Mouse (Mus musculus): Measurements from ENCODE around the gene Slc8b1. TPM values are rescaled to one million over a fixed set of nuclear protein-coding genes. Genes with fewer than 3 reads are reported as not detected.

Gene Slc8b1
- polyA plus RNA-seq, 1 experiment from 2014 or later, result 2.8 TPM

DNA sequence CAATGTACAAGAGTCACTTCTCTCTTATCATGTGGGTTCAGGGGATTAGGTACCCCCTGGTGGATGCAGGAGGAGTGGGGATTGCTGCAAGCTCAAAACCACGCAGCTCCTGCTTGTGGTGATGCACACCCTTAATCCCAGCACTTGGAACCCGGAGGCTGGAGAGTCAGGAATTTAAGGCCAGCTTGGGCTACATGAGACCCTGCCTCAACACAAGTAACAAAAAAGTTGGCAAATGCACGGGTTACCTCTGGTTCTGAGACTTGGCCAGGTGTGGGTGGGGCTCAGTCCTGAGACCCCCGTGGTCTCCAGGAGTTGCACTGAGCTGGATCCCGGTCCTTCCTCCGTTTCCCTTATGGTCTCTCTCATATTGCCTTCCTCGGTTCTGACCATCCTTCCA, 4.5 kb downstream of the Slc8b1 start:
- H3K9me3 ChIP-seq, result no peaks in the 10 kb centered on the region
- H3K4me1 ChIP-seq, result peaks cover 31% of the 10 kb centered on the region
- peaks cover 22% of the 10 kb centered on the region for H3K27me3 ChIP-seq
- ATAC-seq (ENCODE audit: low FRiP score), result no peak
- no peak overlapping the region for H3K4me2 ChIP-seq
- H3K4me3 ChIP-seq (replicated peaks), result no peak overlapping the region
- WGBS, result 80% methylated on average over 7 of the region's 7 CpGs
- no peak overlapping the region for H3K9ac ChIP-seq
- no peaks in the 10 kb centered on the region for H3K36me3 ChIP-seq (replicated peaks)
- H3K27ac ChIP-seq, result no peak overlapping the region

DNA sequence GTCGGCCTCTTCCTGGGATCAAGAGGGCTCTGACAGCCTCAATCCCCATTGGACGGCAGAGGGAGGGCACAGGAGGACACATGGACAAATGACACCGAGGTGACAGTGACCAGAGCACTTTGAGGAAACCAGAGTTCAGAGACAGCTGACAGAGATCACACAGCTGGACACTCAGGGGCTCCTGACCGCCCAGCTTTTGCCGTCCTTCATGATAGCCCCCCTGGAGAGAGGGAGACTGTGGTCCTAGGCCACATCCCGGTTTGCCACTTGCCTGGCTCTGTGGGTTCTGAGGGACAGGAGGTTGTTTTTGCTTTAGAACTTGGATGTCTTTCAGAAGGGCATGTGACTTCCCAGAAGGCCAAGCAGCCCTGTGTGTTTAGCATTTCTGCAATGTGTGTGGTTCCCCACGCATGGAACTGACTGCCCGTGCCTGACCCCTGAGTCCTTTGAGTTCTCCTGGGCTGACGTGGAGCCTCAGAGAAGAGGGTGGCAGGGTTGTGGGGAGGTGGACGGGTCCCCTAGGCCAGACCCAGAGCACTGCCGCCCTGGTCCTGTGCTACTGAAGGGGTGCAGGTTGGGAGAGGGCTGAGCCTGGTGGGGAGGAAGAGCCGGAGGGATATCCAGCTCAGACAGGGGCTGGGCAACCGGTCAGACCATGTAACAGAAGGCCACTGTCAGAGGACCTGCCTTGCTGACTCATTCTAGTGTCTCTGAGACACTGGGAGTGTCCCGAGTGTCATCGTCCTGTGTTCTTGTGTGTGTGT, 5.4 kb downstream of the Slc8b1 start:
- peaks cover 23% of the 10 kb centered on the region for H3K27me3 ChIP-seq
- peaks cover 22% of the 10 kb centered on the region for H3K4me1 ChIP-seq
- H3K36me3 ChIP-seq (replicated peaks), result no peaks in the 10 kb centered on the region
- H3K4me2 ChIP-seq, result no peak overlapping the region
- WGBS, result 74% methylated on average over 15 of the region's 15 CpGs
- H3K4me3 ChIP-seq (replicated peaks), result no peak overlapping the region
- H3K27ac ChIP-seq, result no peak overlapping the region
- H3K9ac ChIP-seq, result no peak overlapping the region
- no peaks in the 10 kb centered on the region for H3K9me3 ChIP-seq
- no peak for ATAC-seq (ENCODE audit: low FRiP score)

DNA sequence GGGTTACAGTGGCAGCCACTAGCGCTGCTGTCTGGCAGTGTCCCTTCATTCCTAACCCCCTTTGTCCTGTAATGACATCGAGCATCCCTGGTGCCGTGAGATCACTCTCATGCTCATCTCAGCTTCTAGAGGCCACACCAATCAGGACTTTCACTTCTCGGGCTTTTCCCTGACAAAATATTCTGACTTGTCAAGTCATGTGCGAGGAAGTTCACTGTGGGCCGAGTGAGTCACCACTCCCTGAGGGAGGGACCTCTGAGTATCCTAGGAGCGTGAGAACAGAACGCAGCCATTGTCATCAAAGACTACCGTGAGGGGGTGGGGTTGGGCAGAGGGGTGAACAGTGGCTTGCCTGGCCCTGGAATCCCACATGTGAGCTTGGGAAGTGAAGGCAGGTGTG, 6.6 kb downstream of the Slc8b1 start:
- WGBS, result 61% methylated on average over 9 of the region's 9 CpGs
- Histone ChIP-seq H3K27ac (no peak overlapping the region), H3K4me2 (no peak overlapping the region), H3K9me3 (no peaks in the 10 kb centered on the region), H3K4me1 (peaks cover 21% of the 10 kb centered on the region), H3K4me3 (replicated peaks) (no peak overlapping the region), H3K9ac (no peak overlapping the region), H3K27me3 (peaks cover 11% of the 10 kb centered on the region), H3K36me3 (replicated peaks) (no peaks in the 10 kb centered on the region)
- no peak for ATAC-seq (ENCODE audit: low FRiP score)

DNA sequence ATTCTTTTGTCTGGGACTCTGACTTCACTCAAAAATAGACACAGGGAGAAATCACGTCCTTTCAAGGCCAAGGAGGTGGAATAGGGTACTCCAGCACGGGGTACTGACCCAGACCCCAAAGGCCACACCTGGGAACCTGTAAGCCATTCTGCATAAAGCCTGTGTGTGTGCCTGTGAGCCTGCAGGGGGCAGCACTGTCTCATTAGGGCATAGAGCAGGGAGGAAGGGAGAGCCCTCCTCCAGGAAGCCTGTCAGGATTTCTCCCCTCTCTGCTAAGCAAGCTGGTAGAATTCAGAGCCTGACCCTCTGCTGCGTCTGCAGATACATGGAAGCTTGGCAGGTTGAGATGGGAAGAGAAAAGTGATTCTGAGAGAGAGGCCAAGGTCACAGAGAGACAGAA, 11.7 kb downstream of the Slc8b1 start:
- no peak overlapping the region for H3K4me3 ChIP-seq (replicated peaks)
- no peak for ATAC-seq (ENCODE audit: low FRiP score)
- H3K27me3 ChIP-seq, result peaks cover 3% of the 10 kb centered on the region; the same call in 1 of the 2 replicates
- no peak overlapping the region for H3K4me2 ChIP-seq
- H3K27ac ChIP-seq, result no peak overlapping the region
- 69% methylated on average over 3 of the region's 3 CpGs for WGBS
- H3K9ac ChIP-seq, result no peak overlapping the region
- H3K36me3 ChIP-seq (replicated peaks), result no peaks in the 10 kb centered on the region
- no peaks in the 10 kb centered on the region for H3K4me1 ChIP-seq
- H3K9me3 ChIP-seq, result no peaks in the 10 kb centered on the region

DNA sequence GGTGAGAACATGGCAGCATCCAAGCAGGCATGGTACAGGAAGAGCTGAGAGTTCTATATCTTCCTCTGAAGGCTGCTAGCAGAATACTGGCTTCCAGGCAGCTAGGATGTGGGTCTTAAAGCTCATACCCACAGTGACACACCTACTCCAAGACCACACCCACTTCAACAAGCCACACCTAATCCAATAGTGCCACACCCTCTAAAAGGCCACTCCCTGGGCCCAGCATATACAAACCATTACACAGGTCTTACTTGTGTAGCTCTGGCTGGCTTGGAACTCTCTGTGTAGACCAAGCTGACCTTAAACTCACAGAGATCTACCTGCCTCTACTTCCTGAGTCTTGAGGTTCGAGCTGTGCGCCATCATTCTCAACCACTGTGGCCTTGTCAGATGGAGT, 13.8 kb downstream of the Slc8b1 start:
- Histone ChIP-seq H3K4me2 (no peak overlapping the region), H3K9ac (no peak overlapping the region), H3K4me3 (replicated peaks) (no peak overlapping the region), H3K27me3 (peaks cover 3% of the 10 kb centered on the region; the same call in 1 of the 2 replicates), H3K4me1 (no peaks in the 10 kb centered on the region), H3K9me3 (no peaks in the 10 kb centered on the region), H3K36me3 (replicated peaks) (no peaks in the 10 kb centered on the region), H3K27ac (no peak overlapping the region)
- 93% methylated on average over 2 of the region's 2 CpGs for WGBS
- ATAC-seq (ENCODE audit: low FRiP score), result no peak

DNA sequence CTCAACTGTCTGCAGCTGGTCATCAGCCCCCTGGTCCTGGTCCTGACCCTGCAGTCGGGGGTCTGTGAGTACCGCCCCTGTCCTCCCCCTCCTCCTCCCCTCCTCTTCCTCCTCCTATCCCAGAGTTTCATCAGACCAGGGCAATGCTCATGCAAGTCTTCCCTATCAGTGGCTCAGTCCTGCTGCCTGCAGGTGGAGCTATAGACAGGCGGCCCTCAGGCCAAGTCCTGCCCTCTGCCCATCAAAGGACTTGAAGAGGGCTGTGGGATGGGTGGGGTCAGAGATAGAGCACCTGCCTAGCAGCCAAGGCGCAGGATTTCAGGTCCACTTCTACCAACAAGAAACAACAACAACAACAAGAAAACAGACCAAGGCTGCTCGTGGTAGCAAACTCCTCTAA, 14.8 kb downstream of the Slc8b1 start:
- ATAC-seq (ENCODE audit: low FRiP score), result no peak
- no peak overlapping the region for H3K9ac ChIP-seq
- no peaks in the 10 kb centered on the region for H3K36me3 ChIP-seq (replicated peaks)
- H3K27me3 ChIP-seq, result peaks cover 3% of the 10 kb centered on the region; the same call in 1 of the 2 replicates
- WGBS, result 37% methylated on average over 5 of the region's 5 CpGs
- no peaks in the 10 kb centered on the region for H3K4me1 ChIP-seq
- no peaks in the 10 kb centered on the region for H3K9me3 ChIP-seq
- H3K4me3 ChIP-seq (replicated peaks), result no peak overlapping the region
- no peak overlapping the region for H3K27ac ChIP-seq
- no peak overlapping the region for H3K4me2 ChIP-seq

DNA sequence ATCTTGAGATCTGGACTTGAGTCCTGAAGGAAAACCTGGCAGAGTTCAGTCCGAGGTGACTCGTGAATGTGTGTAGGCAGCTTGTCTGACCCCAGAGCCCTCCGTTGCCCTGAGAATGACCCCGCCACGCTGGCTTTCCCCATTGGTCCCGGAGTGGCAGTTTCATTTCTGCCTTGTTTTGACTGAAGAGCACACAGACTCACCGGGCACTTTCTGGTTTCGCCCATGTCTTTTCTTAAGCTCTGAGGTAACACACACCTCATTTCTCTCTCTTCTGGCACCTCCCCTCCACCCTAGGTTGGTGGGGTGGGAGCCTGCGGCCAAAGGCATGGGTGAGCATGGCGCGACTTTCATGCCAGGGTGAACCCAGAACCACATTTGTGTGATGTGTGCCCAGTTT, 15.3 kb downstream of the Slc8b1 start:
- H3K4me3 ChIP-seq (replicated peaks), result no peak overlapping the region
- no peak overlapping the region for H3K27ac ChIP-seq
- no peaks in the 10 kb centered on the region for H3K27me3 ChIP-seq
- 75% methylated on average over 11 of the region's 11 CpGs for WGBS
- H3K4me1 ChIP-seq, result no peaks in the 10 kb centered on the region
- no peaks in the 10 kb centered on the region for H3K9me3 ChIP-seq
- H3K36me3 ChIP-seq (replicated peaks), result no peaks in the 10 kb centered on the region
- no peak overlapping the region for H3K4me2 ChIP-seq
- no peak overlapping the region for H3K9ac ChIP-seq
- no peak for ATAC-seq (ENCODE audit: low FRiP score)

DNA sequence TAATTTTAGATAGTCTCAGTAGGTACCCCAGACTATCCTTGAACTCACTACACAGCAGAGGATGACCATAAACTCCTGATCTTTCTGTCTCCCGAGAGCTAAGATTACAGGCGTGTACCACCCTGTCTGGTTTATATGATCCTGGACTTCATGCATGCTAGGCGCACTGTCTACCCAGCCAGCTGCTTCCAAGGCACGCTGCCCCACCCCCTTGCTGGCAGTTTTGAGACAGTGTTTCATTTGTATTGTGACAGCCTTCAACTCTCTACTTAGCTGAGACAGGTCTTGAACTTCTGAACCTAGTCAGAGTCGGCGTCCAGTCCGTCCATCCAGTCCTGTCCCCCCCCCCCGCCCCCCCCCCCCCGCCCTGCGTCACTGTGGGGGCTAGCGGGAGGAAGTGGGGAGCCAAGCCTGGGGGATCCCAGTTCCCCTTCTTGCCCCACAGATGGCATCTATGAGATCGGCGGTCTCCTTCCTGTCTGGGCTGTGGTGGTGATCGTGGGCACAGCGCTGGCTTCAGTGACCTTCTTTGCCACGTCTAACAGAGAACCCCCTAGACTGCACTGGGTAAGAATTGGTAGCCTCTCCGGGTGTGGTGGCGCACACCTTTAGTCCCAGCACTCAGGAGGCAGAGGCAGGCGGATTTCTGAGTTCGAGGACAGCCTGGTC, 16.5 kb downstream of the Slc8b1 start:
- no peaks in the 10 kb centered on the region for H3K36me3 ChIP-seq (replicated peaks)
- no peak overlapping the region for H3K27ac ChIP-seq
- H3K27me3 ChIP-seq, result no peaks in the 10 kb centered on the region
- ATAC-seq (ENCODE audit: low FRiP score), result no peak
- no peaks in the 10 kb centered on the region for H3K4me1 ChIP-seq
- H3K9me3 ChIP-seq, result no peaks in the 10 kb centered on the region
- H3K9ac ChIP-seq, result no peak overlapping the region
- no peak overlapping the region for H3K4me3 ChIP-seq (replicated peaks)
- WGBS, result 86% methylated on average over 18 of the region's 20 CpGs
- H3K4me2 ChIP-seq, result no peak overlapping the region

DNA sequence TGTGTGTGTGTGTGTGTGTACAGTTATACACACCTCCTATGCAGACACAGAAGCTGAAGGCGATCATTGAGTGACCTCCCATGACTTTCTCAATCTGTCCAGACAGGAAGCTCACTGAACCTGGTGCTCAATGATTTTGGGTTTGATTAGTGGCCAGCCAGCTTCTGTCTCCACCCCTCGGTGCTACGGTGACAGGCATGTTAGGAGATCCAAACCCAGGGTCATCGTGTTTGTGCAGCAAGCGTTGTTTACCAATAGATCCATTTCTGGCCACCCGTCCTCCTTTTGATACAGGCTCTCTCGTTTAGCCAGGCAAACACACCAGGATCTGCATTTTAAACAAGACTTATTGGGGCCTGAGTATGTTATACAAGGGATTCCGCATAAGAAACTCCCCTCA, 20.7 kb downstream of the Slc8b1 start:
- H3K4me2 ChIP-seq, result no peak overlapping the region
- WGBS, result 88% methylated on average over 8 of the region's 8 CpGs
- no peak for ATAC-seq (ENCODE audit: low FRiP score)
- no peaks in the 10 kb centered on the region for H3K9me3 ChIP-seq
- H3K4me1 ChIP-seq, result peaks cover 24% of the 10 kb centered on the region
- H3K36me3 ChIP-seq (replicated peaks), result no peaks in the 10 kb centered on the region
- no peak overlapping the region for H3K4me3 ChIP-seq (replicated peaks)
- H3K27me3 ChIP-seq, result no peaks in the 10 kb centered on the region
- no peak overlapping the region for H3K27ac ChIP-seq
- H3K9ac ChIP-seq, result no peak overlapping the region

DNA sequence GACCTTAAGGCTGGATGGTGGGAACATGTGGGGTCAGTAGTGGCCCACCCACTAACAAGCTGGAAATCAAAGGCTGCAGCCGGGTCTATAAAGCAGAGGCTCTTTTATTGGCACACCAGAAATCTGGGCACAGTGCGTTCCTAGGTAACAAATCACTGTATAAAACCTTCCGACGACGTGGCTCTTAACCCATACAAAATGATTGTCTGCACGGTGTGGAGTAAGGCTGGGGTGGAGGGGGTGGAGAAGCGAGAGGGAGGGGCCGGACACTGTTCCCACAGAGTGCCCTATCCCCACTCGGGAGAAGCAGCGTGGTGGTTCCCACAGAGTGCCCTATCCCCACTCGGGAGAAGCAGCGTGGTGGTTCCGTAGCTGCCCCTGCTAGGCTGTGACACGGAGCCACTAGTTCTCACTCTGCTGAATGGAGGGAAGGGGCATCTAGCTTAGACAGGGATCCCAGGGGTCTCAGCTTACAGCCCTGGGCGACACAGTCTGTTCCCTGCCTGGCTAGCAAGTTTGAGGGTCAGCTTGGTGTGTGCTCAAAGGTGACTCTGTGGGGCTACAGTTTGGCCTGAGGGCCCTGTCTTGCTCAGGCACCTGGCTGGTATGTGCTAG, 23.2 kb downstream of the Slc8b1 start:
- H3K4me2 ChIP-seq, result no peak overlapping the region

DNA sequence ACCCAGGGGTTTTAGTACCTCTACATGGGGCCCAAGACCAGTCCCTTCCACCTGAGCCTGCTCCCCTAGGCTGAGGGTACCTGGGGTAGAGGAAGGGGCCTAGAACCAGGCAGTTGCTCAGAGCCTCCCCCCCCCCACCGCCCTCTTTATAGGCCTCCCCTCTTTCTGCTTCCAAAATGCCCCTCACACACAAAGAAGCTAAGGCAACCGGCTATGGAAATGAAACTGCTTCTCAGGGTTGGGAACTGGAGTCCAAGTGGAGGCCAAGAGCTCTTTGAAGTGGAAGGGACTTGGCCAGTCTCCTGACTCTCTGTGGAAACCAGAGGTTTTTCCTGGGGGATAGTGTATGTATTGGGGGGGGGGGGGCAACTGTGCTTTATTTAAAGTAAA, 23.7 kb downstream of the Slc8b1 start:
- Histone ChIP-seq H3K27me3 (no peaks in the 10 kb centered on the region), H3K36me3 (replicated peaks) (peaks cover 23% of the 10 kb centered on the region), H3K9me3 (no peaks in the 10 kb centered on the region), H3K4me2 (no peak overlapping the region), H3K27ac (peak overlapping the region; percentile 70), H3K4me1 (peaks cover 24% of the 10 kb centered on the region), H3K9ac (no peak overlapping the region), H3K4me3 (replicated peaks) (no peak overlapping the region)
- ATAC-seq (ENCODE audit: low FRiP score), result no peak
- 26% methylated on average over 2 of the region's 2 CpGs for WGBS

More for the DNA sequence above, 23.2 kb downstream of the Slc8b1 start:
- Histone ChIP-seq H3K4me3 (replicated peaks) (no peak overlapping the region), H3K4me1 (peaks cover 24% of the 10 kb centered on the region), H3K9ac (no peak overlapping the region), H3K9me3 (no peaks in the 10 kb centered on the region), H3K27me3 (no peaks in the 10 kb centered on the region), H3K36me3 (replicated peaks) (peaks cover 18% of the 10 kb centered on the region), H3K27ac (peak overlapping the region; percentile 70)
- 50% methylated on average over 15 of the region's 15 CpGs for WGBS
- no peak for ATAC-seq (ENCODE audit: low FRiP score)

DNA sequence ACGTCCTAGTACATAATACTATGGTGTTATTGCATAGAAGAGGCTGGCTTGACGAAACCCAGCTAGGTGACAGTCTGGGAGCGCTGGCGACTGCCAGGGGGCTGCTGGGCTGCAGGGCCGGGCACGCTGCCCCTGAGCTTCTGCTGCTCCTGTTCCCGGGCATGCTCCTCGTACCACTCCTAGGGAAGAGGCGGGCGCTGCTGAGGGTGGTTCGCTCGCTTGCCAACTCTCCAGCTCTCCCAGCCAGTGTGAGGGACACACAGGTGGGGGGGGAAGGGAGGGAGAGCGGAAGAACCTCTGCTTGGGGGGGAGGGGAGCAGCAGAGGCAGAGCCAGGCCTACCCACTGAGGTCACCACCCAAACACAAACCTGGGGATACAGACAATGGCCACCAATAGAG, 25.1 kb downstream of the Slc8b1 start:
- Histone ChIP-seq H3K9me3 (no peaks in the 10 kb centered on the region), H3K4me2 (no peak overlapping the region), H3K27me3 (no peaks in the 10 kb centered on the region), H3K4me1 (peaks cover 24% of the 10 kb centered on the region), H3K36me3 (replicated peaks) (peaks cover 23% of the 10 kb centered on the region), H3K4me3 (replicated peaks) (no peak overlapping the region), H3K9ac (no peak overlapping the region), H3K27ac (no peak overlapping the region; the same call in 1 of the 2 replicates)
- no peak for ATAC-seq (ENCODE audit: low FRiP score)
- 65% methylated on average over 13 of the region's 13 CpGs for WGBS

Data from forebrain, embryonic 12.5 days (tissue).